Comparison of ENCODE assay signal across 8 mouse cellular contexts in the genomic region with DNA sequence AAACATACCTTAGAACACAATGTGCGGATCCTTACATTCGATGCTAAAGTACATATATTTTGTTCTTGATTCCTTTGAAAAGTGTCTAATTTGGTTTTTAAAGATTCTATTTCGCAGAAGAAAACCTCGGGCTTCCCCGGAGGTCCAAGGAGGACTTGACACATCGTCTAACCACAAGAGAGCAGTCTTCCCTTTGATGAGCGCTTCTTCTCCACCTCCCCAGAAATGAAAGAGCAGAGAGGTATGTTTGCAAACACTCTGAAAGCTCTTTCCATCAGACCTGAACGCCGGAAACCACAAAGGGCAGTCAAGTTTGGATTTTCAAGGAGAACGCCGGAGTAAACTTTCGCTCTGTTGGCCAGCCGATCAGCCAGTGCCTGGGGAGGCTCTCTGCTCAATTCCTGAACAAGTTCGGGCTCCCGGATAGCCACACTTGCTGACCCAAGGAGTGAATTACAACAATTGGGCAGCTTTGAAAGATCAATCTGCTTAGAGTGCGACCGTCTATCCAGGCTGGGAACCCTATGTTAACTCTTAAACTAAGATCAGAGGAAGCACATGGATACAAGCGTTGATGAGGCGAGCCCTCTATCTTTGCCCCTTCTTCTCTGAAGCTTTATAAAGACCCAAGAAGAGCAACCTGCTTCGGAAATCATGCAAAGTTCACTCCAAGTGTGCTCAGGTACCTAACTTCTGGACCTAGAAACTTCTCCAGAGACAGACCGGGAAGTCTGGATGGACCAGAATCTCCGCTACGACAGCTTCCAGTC. TPM values are rescaled to one million over a fixed set of nuclear protein-coding genes. Genes with fewer than 3 reads are reported as not detected.
A peak's percentile ranks its signal among the peaks of the same experiment; 100 is the strongest.
DNase-seq lines count a peak whose midpoint lies in the region; ATAC-seq lines count a peak whose summit lies in the region.

A gene (plus strand): TSS at position 6 of the 770 bp plus-strand sequence.

- peak; percentile 72 for DNase-seq in CD4-positive helper T cell, adult 2 months (ENCODE audit: low read depth, low spot score)
- peak; percentile 22 to 38 for DNase-seq in cerebellum, postnatal 25 days
- DNase-seq in large intestine, adult 2 months (ENCODE audit: low read depth, low spot score) = peak; percentile 24
- DNase-seq in midbrain, embryonic 14.5 days = peak; percentile 44

- H3K27me3 ChIP-seq in erythroblast, embryonic 14.5 days (ENCODE audit: control insufficient read depth) = peaks cover 59% of the 10 kb centered on the region
- H3K27me3 ChIP-seq in midbrain, embryonic 14.5 days (ENCODE audit: control insufficient read depth, insufficient read depth, low read length) = no peaks in the 10 kb centered on the region

- WGBS in large intestine, adult 2 months = 1% methylated on average over 23 of the region's 23 CpGs
- WGBS in midbrain, embryonic 14.5 days = 1% methylated on average over 23 of the region's 23 CpGs

- H3K36me3 ChIP-seq in erythroblast, embryonic 14.5 days (ENCODE audit: control insufficient read depth) = no peaks in the 10 kb centered on the region
- no peaks in the 10 kb centered on the region for H3K36me3 ChIP-seq in midbrain, embryonic 14.5 days (ENCODE audit: control insufficient read depth, insufficient read depth, low read length)

- H3K9me3 ChIP-seq in erythroblast, embryonic 14.5 days (ENCODE audit: control insufficient read depth, low read length) = peaks cover 3% of the 10 kb centered on the region; the same call in 1 of the 2 replicates
- no peaks in the 10 kb centered on the region for H3K9me3 ChIP-seq in midbrain, embryonic 14.5 days (ENCODE audit: control insufficient read depth, low read length)

- peaks cover 4% of the 10 kb centered on the region for H3K4me1 ChIP-seq in erythroblast, embryonic 14.5 days (ENCODE audit: control insufficient read depth)
- peaks cover 11% of the 10 kb centered on the region for H3K4me1 ChIP-seq in midbrain, embryonic 14.5 days (ENCODE audit: control insufficient read depth, insufficient read depth, low read length)

- peak within 1 kb of the TSS; percentile 49; the same call in 1 of the 2 replicates for H3K27ac ChIP-seq in midbrain, embryonic 14.5 days (replicated peaks; ENCODE audit: low read depth, low read length)

- ATAC-seq in erythroblast, adult 5-6 weeks (replicated peaks; ENCODE audit: low FRiP score, poor library complexity, severe bottlenecking) = no peak
- ATAC-seq in hematopoietic stem cell, adult 5-6 weeks (replicated peaks in 1 of 2; ENCODE audit: insufficient read depth in 1 of 2, low FRiP score in 2 of 2, low TSS enrichment in 1 of 2, low read depth in 1 of 2, poor library complexity in 2 of 2, severe bottlenecking in 2 of 2) = peak; percentile 15 to 35; a peak in 1 of 4 replicates
- ATAC-seq in midbrain, embryonic 14.5 days (ENCODE audit: low FRiP score, low TSS enrichment) = no peak
- ATAC-seq in erythroid progenitor cell, adult 5-6 weeks (replicated peaks; ENCODE audit: low FRiP score, poor library complexity, severe bottlenecking) = no peak

- H3K9ac ChIP-seq in midbrain, embryonic 14.5 days (replicated peaks; ENCODE audit: low read length) = peak within 1 kb of the TSS; percentile 57

- H3K4me2 ChIP-seq in midbrain, embryonic 14.5 days (ENCODE audit: low read length) = peak within 1 kb of the TSS; percentile 88

- peak within 1 kb of the TSS; percentile 45 for H3K4me3 ChIP-seq in erythroblast, embryonic 14.5 days (replicated peaks)
- peak within 1 kb of the TSS; percentile 50 for H3K4me3 ChIP-seq in midbrain, embryonic 14.5 days (replicated peaks; ENCODE audit: low read depth, low read length)

RNA-seq across cellular contexts. Expression of the gene that starts here (rescaled TPM):
- not detected in 2 replicates for polyA plus RNA-seq in erythroblast, embryonic 14.5 days (2012)
- not detected in 2 replicates for total RNA-seq in erythroblast, adult 5-6 weeks (2015; ENCODE audit: low replicate concordance)
- not detected in 2 replicates for total RNA-seq in erythroblast, adult 5-6 weeks (2017; ENCODE audit: low replicate concordance)
- total RNA-seq in hematopoietic stem cell, adult 5-6 weeks (2017) = not detected in 2 replicates
- polyA plus RNA-seq in large intestine, adult 2 months (2012; rRNA removed) = 0.12 TPM in 1 of 2 replicates, not detected in the other
- 1.6 and 1.8 TPM in 2 replicates for polyA plus RNA-seq in midbrain, embryonic 14.5 days (2014; fragmentation: Nextera tagmentation; extraction: Ambion mirVana)
- not detected in 2 replicates for total RNA-seq in erythroid progenitor cell, adult 5-6 weeks (2015; ENCODE audit: low replicate concordance)
- not detected in 2 replicates for total RNA-seq in erythroid progenitor cell, adult 5-6 weeks (2017; ENCODE audit: low replicate concordance)

Comparison
In these comparisons a context has a peak if more than half of its experiments do, and no peak if none do; other contexts are left out.
1. Peak in ATAC-seq in hematopoietic stem cell, adult 5-6 weeks; RNA of the gene not detected or under 1 TPM.
2. Peak in DNase-seq in large intestine, adult 2 months; RNA of the gene not detected or under 1 TPM.